Mouse (Mus musculus): ENCODE results near the gene Rbfox1.

DNA sequence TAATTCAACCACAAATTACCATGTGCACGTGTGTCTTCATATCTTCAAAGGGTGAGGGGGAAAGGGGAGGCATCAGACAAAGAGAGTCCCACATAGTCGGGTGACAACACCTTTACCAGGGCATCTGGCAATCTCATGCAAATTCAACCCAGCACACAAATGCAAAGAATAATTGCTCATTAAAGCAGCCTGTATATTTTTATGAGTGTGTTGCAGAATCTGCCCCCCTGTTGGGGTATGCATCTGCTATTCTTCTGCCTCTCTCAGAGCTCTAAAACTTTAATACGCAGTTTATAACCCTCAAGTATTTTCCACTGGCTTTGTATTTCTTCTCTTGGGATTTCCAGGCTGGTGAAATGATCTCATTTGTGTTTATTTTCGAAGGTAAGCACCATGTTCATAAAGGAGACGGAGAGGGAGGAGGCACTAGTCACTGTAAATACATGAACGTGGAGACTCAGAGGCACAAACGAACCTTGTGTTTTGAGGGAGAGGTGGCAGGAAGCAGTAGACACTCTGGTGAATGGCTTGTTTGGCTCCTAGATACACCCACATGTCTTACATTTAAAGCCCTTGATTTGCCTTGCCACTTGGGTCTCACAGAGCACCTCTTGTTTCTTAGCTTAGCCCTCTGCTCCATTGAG, 1462.5 kb downstream of the Rbfox1 start:
- TF ChIP-seq CTCF (IDR thresholded peaks at IDR 0.05) (no peak), EP300 (IDR thresholded peaks at IDR 0.05; ENCODE audit: insufficient read depth, low read depth, low read length) (no peak)
